Mouse (Mus musculus): ENCODE data around the gene Rc3h2. TPM values are rescaled to one million over a fixed set of nuclear protein-coding genes. Genes with fewer than 3 reads are reported as not detected.

The Rc3h2 gene
- total and polyA plus RNA-seq, 2 experiments from 2014 or later, result 6.0 to 24.7 TPM

- TF ChIP-seq CTCF (IDR thresholded peaks at IDR 0.05; ENCODE audit: low read depth), result no peak
- TF ChIP-seq EP300 (IDR thresholded peaks at IDR 0.05; ENCODE audit: low read depth), result no peak
- H3K27me3 ChIP-seq (ENCODE audit: control insufficient read depth, insufficient read depth, low read length), result no peaks in the 10 kb centered on the region
- H3K4me1 ChIP-seq (ENCODE audit: control insufficient read depth, insufficient read depth), result peaks cover 12% of the 10 kb centered on the region; the same call in 1 of the 2 replicates
- DNase-seq (ENCODE audit: low spot score) (peak; percentile 97), ATAC-seq (ENCODE audit: insufficient read depth, low read depth) (peak; percentile 99)
- no peaks in the 10 kb centered on the region for H3K9me3 ChIP-seq (replicated peaks; ENCODE audit: control insufficient read depth, low read length)
- H3K4me2 ChIP-seq (ENCODE audit: low read depth, low read length), result peak within 1 kb of the TSS; percentile 75
- H3K4me3 ChIP-seq (ENCODE audit: low read depth, low read length), result peak within 1 kb of the TSS; percentile 83
- H3K27ac ChIP-seq (ENCODE audit: low read depth), result peak within 1 kb of the TSS; percentile 99
- peak within 1 kb of the TSS; percentile 80 for H3K9ac ChIP-seq (replicated peaks; ENCODE audit: low read depth, low read length)
- under 1% methylated on average over 42 of the region's 42 CpGs for WGBS
- peaks cover 22% of the 10 kb centered on the region for H3K36me3 ChIP-seq (replicated peaks; ENCODE audit: control insufficient read depth, insufficient read depth, low read length)
These were observed 63.8 kb downstream of the Rc3h2 start, which contains the start of gene Pdcl for GRCm38 (mm10) chr2:37358633-37359540. Pdcl (minus strand) TSS chr2:37359332.

GRCm38 (mm10) chr2:37355571-37355970 is 67.1 kb downstream of the Rc3h2 start:
- Histone ChIP-seq H3K36me3 (replicated peaks; ENCODE audit: control insufficient read depth, insufficient read depth, low read length) (peaks cover 53% of the 10 kb centered on the region), H3K27me3 (ENCODE audit: control insufficient read depth, insufficient read depth, low read length) (no peaks in the 10 kb centered on the region), H3K9ac (replicated peaks; ENCODE audit: low read depth, low read length) (no peak overlapping the region), H3K4me1 (ENCODE audit: control insufficient read depth, insufficient read depth) (peaks cover 12% of the 10 kb centered on the region; the same call in 1 of the 2 replicates), H3K27ac (ENCODE audit: low read depth) (no peak overlapping the region), H3K9me3 (replicated peaks; ENCODE audit: control insufficient read depth, low read length) (no peaks in the 10 kb centered on the region), H3K4me3 (ENCODE audit: low read depth, low read length) (no peak overlapping the region), H3K4me2 (ENCODE audit: low read depth, low read length) (no peak overlapping the region)
- ATAC-seq (ENCODE audit: insufficient read depth, low read depth) (no peak), DNase-seq (ENCODE audit: low spot score) (no peak)
- no peak for TF ChIP-seq CTCF (IDR thresholded peaks at IDR 0.05; ENCODE audit: low read depth)
- TF ChIP-seq EP300 (IDR thresholded peaks at IDR 0.05; ENCODE audit: low read depth), result no peak
- WGBS, result 88% methylated on average over 5 of the region's 5 CpGs

GRCm38 (mm10) chr2:37351671-37352070 is 71.0 kb downstream of the Rc3h2 start:
- DNase-seq (ENCODE audit: low spot score) (no peak), ATAC-seq (ENCODE audit: insufficient read depth, low read depth) (no peak)
- H3K4me1 ChIP-seq (ENCODE audit: control insufficient read depth, insufficient read depth), result no peaks in the 10 kb centered on the region
- H3K9ac ChIP-seq (replicated peaks; ENCODE audit: low read depth, low read length), result no peak overlapping the region
- no peaks in the 10 kb centered on the region for H3K27me3 ChIP-seq (ENCODE audit: control insufficient read depth, insufficient read depth, low read length)
- TF ChIP-seq EP300 (IDR thresholded peaks at IDR 0.05; ENCODE audit: low read depth), result no peak
- no peak for TF ChIP-seq CTCF (IDR thresholded peaks at IDR 0.05; ENCODE audit: low read depth)
- peaks cover 54% of the 10 kb centered on the region for H3K36me3 ChIP-seq (replicated peaks; ENCODE audit: control insufficient read depth, insufficient read depth, low read length)
- no peak overlapping the region for H3K4me2 ChIP-seq (ENCODE audit: low read depth, low read length)
- WGBS, result 76% methylated on average over 7 of the region's 7 CpGs
- H3K4me3 ChIP-seq (ENCODE audit: low read depth, low read length), result no peak overlapping the region
- no peaks in the 10 kb centered on the region for H3K9me3 ChIP-seq (replicated peaks; ENCODE audit: control insufficient read depth, low read length)
- no peak overlapping the region for H3K27ac ChIP-seq (ENCODE audit: low read depth)

GRCm38 (mm10) chr2:37338497-37339187 is 84.1 kb downstream of the Rc3h2 start:
- peak; percentile 6 for DNase-seq (ENCODE audit: low spot score)
- Histone ChIP-seq H3K27ac (ENCODE audit: low read depth) (no peak overlapping the region), H3K4me3 (ENCODE audit: low read depth, low read length) (no peak overlapping the region), H3K4me1 (ENCODE audit: control insufficient read depth, insufficient read depth) (no peaks in the 10 kb centered on the region), H3K9me3 (replicated peaks; ENCODE audit: control insufficient read depth, low read length) (no peaks in the 10 kb centered on the region), H3K4me2 (ENCODE audit: low read depth, low read length) (no peak overlapping the region), H3K9ac (replicated peaks; ENCODE audit: low read depth, low read length) (no peak overlapping the region), H3K27me3 (ENCODE audit: control insufficient read depth, insufficient read depth, low read length) (no peaks in the 10 kb centered on the region), H3K36me3 (replicated peaks; ENCODE audit: control insufficient read depth, insufficient read depth, low read length) (no peaks in the 10 kb centered on the region)
- peak; percentile 69 for TF ChIP-seq CTCF (IDR thresholded peaks at IDR 0.05; ENCODE audit: low read depth)
- TF ChIP-seq EP300 (IDR thresholded peaks at IDR 0.05; ENCODE audit: low read depth), result no peak
- 47% methylated on average over 10 of the region's 10 CpGs for WGBS
- no peak for ATAC-seq (ENCODE audit: insufficient read depth, low read depth)

GRCm38 (mm10) chr2:37333321-37333720 is 89.4 kb downstream of the Rc3h2 start:
- H3K9me3 ChIP-seq (replicated peaks; ENCODE audit: control insufficient read depth, low read length), result no peaks in the 10 kb centered on the region
- no peaks in the 10 kb centered on the region for H3K4me1 ChIP-seq (ENCODE audit: control insufficient read depth, insufficient read depth)
- TF ChIP-seq CTCF (IDR thresholded peaks at IDR 0.05; ENCODE audit: low read depth) (no peak), EP300 (IDR thresholded peaks at IDR 0.05; ENCODE audit: low read depth) (no peak)
- 62% methylated on average over 2 of the region's 2 CpGs for WGBS
- no peak overlapping the region for H3K4me2 ChIP-seq (ENCODE audit: low read depth, low read length)
- no peak overlapping the region for H3K9ac ChIP-seq (replicated peaks; ENCODE audit: low read depth, low read length)
- H3K27ac ChIP-seq (ENCODE audit: low read depth), result no peak overlapping the region
- H3K27me3 ChIP-seq (ENCODE audit: control insufficient read depth, insufficient read depth, low read length), result no peaks in the 10 kb centered on the region
- ATAC-seq (ENCODE audit: insufficient read depth, low read depth) (no peak), DNase-seq (ENCODE audit: low spot score) (no peak)
- H3K4me3 ChIP-seq (ENCODE audit: low read depth, low read length), result no peak overlapping the region
- H3K36me3 ChIP-seq (replicated peaks; ENCODE audit: control insufficient read depth, insufficient read depth, low read length), result no peaks in the 10 kb centered on the region

Data from heart, postnatal 0 days (tissue).